Mouse (Mus musculus) forebrain, embryonic 14.5 days (tissue): Measurements from ENCODE around the gene Cox11. TPM values are rescaled to one million over a fixed set of nuclear protein-coding genes. Genes with fewer than 3 reads are reported as not detected.

ENCODE experiments used
- ATAC-seq: fragments of 200-750 bp; cut with Nextera tagmentation; 2 replicates; pipeline ENCODE4 v1.8.0; 2017; ENCODE audit warnings: mild to moderate bottlenecking, moderate library complexity
- DNase-seq: peaks from one replicate; pipeline ENCODE4 v3.0.0-alpha.2; 2015; ENCODE audit warnings: low spot score
- H3K27ac ChIP-seq: fragments of 300-500 bp; sonication (generic); 2 replicates; pipeline ENCODE4 v1.5.1; 2014; ENCODE audit warnings: low read depth, mild to moderate bottlenecking, control low read depth, low read length, moderate library complexity
- H3K27me3 ChIP-seq: fragments of 300-500 bp; sonication (generic); replicated peaks from 2 replicates; pipeline ENCODE4 v1.6.1; 2014; ENCODE audit warnings: low read length, control low read depth, mixed read lengths; ENCODE audit not compliant: control insufficient read depth, insufficient read depth
- H3K36me3 ChIP-seq: fragments of 300-500 bp; sonication (generic); 2 replicates; pipeline ENCODE4 v1.6.1; 2014; ENCODE audit warnings: low read length, control low read depth; ENCODE audit not compliant: control insufficient read depth, insufficient read depth
- H3K4me1 ChIP-seq: fragments of 300-500 bp; sonication (generic); 2 replicates; pipeline ENCODE4 v1.6.1; 2014; ENCODE audit warnings: antibody characterized with exemption, low read length, control low read depth; ENCODE audit not compliant: control insufficient read depth, insufficient read depth
- H3K4me2 ChIP-seq: fragments of 300-500 bp; sonication (generic); 2 replicates; pipeline ENCODE4 v1.6.1; 2014; ENCODE audit warnings: mild to moderate bottlenecking, control low read depth, low read length
- H3K4me3 ChIP-seq: fragments of 300-500 bp; sonication (generic); 2 replicates; pipeline ENCODE4 v1.5.1; 2014; ENCODE audit warnings: low read depth, low read length, control low read depth
- H3K9ac ChIP-seq: fragments of 300-500 bp; sonication (generic); 2 replicates; pipeline ENCODE4 v1.6.1; 2014; ENCODE audit warnings: mild to moderate bottlenecking, low read length, control low read depth, moderate library complexity
- H3K9me3 ChIP-seq: fragments of 300-500 bp; sonication (generic); replicated peaks from 2 replicates; pipeline ENCODE4 v1.6.1; 2016; ENCODE audit warnings: low read length, control low read depth, mixed read lengths; ENCODE audit not compliant: control insufficient read depth
- WGBS: fragments of 180-500 bp; shearing (Covaris S2); extraction: QIAGEN DNeasy Blood & Tissue Kit; methylation state at CpG from one replicate; pipeline ENCODE4 v1.1.7; 2014; 5-methylcytosine and 5-hydroxymethylcytosine counted together
- polyA plus RNA-seq: library from polyadenylated mRNA; unstranded; fragments of >200 nt; fragmentation: Nextera tagmentation; extraction: Ambion mirVana; gene quantifications from 2 replicates; pipeline ENCODE4 v1.2.1, GENCODE M21; 2014

Cox11 gene
- polyA plus RNA-seq, 1 experiment from 2014 or later, result 22.1 TPM

GRCm38 (mm10) chr11:90667325-90667724 is 29.4 kb downstream of the Cox11 start:
- H3K27me3 ChIP-seq, result no peaks in the 10 kb centered on the region

GRCm38 (mm10) chr11:90675479-90676110 is 37.6 kb downstream of the Cox11 start:
- H3K9me3 ChIP-seq, result no peaks in the 10 kb centered on the region
- no peak overlapping the region for H3K27ac ChIP-seq
- H3K27me3 ChIP-seq, result no peaks in the 10 kb centered on the region
- no peak for ATAC-seq
- no peak overlapping the region for H3K4me2 ChIP-seq
- 91% methylated on average over 5 of the region's 5 CpGs for WGBS
- H3K4me3 ChIP-seq, result no peak overlapping the region
- no peak for DNase-seq
- no peaks in the 10 kb centered on the region for H3K4me1 ChIP-seq
- H3K36me3 ChIP-seq, result no peaks in the 10 kb centered on the region
- no peak overlapping the region for H3K9ac ChIP-seq

More at GRCm38 (mm10) chr11:90667325-90667724, 29.4 kb downstream of the Cox11 start:
- Histone ChIP-seq H3K27ac (no peak overlapping the region), H3K4me2 (no peak overlapping the region), H3K36me3 (peaks cover 7% of the 10 kb centered on the region; the same call in 1 of the 2 replicates), H3K9me3 (no peaks in the 10 kb centered on the region), H3K4me3 (no peak overlapping the region), H3K9ac (no peak overlapping the region), H3K4me1 (peaks cover 17% of the 10 kb centered on the region)
- WGBS, result 96% methylated on average over 6 of the region's 6 CpGs
- DNase-seq (no peak), ATAC-seq (no peak)

GRCm38 (mm10) chr11:90677027-90677426 is 39.1 kb downstream of the Cox11 start:
- no peak for DNase-seq
- Histone ChIP-seq H3K4me2 (no peak overlapping the region), H3K27me3 (no peaks in the 10 kb centered on the region), H3K36me3 (no peaks in the 10 kb centered on the region), H3K27ac (no peak overlapping the region), H3K9ac (no peak overlapping the region), H3K9me3 (no peaks in the 10 kb centered on the region), H3K4me1 (no peaks in the 10 kb centered on the region), H3K4me3 (no peak overlapping the region)
- 90% methylated on average over 7 of the region's 7 CpGs for WGBS
- no peak for ATAC-seq

GRCm38 (mm10) chr11:90677771-90678288 is 39.9 kb downstream of the Cox11 start:
- Histone ChIP-seq H3K36me3 (no peaks in the 10 kb centered on the region), H3K27me3 (no peaks in the 10 kb centered on the region), H3K9me3 (no peaks in the 10 kb centered on the region), H3K4me1 (no peaks in the 10 kb centered on the region), H3K27ac (no peak overlapping the region), H3K4me3 (no peak overlapping the region), H3K9ac (no peak overlapping the region), H3K4me2 (no peak overlapping the region)
- DNase-seq, result no peak
- WGBS, result 49% methylated on average over 8 of the region's 8 CpGs
- ATAC-seq, result no peak

- 91% methylated on average over 5 of the region's 5 CpGs for WGBS
- H3K9me3 ChIP-seq, result no peaks in the 10 kb centered on the region
- no peaks in the 10 kb centered on the region for H3K36me3 ChIP-seq
- H3K27ac ChIP-seq, result no peak overlapping the region
- H3K9ac ChIP-seq, result no peak overlapping the region
- no peak overlapping the region for H3K4me2 ChIP-seq
- no peak overlapping the region for H3K4me3 ChIP-seq
- no peaks in the 10 kb centered on the region for H3K27me3 ChIP-seq
- DNase-seq (no peak), ATAC-seq (no peak)
- no peaks in the 10 kb centered on the region for H3K4me1 ChIP-seq
Measured at GRCm38 (mm10) chr11:90678582-90678981, 40.6 kb downstream of the Cox11 start.

GRCm38 (mm10) chr11:90681171-90681570 is 43.2 kb downstream of the Cox11 start:
- H3K4me2 ChIP-seq, result no peak overlapping the region
- H3K9ac ChIP-seq, result no peak overlapping the region
- H3K36me3 ChIP-seq, result no peaks in the 10 kb centered on the region
- H3K27ac ChIP-seq, result no peak overlapping the region
- no peak overlapping the region for H3K4me3 ChIP-seq
- no peaks in the 10 kb centered on the region for H3K9me3 ChIP-seq
- no peaks in the 10 kb centered on the region for H3K4me1 ChIP-seq
- DNase-seq, result no peak
- no peaks in the 10 kb centered on the region for H3K27me3 ChIP-seq
- ATAC-seq, result no peak

- H3K9me3 ChIP-seq, result no peaks in the 10 kb centered on the region
- H3K27me3 ChIP-seq, result no peaks in the 10 kb centered on the region
- 83% methylated on average over 6 of the region's 6 CpGs for WGBS
Measured at GRCm38 (mm10) chr11:90684765-90685164, 46.8 kb downstream of the Cox11 start.

GRCm38 (mm10) chr11:90685196-90685595 is 47.2 kb downstream of the Cox11 start:
- H3K4me2 ChIP-seq, result no peak overlapping the region
- no peak overlapping the region for H3K9ac ChIP-seq
- WGBS, result 78% methylated on average over 6 of the region's 6 CpGs
- ATAC-seq (no peak), DNase-seq (no peak)
- H3K4me1 ChIP-seq, result no peaks in the 10 kb centered on the region
- H3K27ac ChIP-seq, result no peak overlapping the region
- no peaks in the 10 kb centered on the region for H3K36me3 ChIP-seq
- no peaks in the 10 kb centered on the region for H3K9me3 ChIP-seq
- H3K27me3 ChIP-seq, result no peaks in the 10 kb centered on the region
- no peak overlapping the region for H3K4me3 ChIP-seq

More at GRCm38 (mm10) chr11:90684765-90685164, 46.8 kb downstream of the Cox11 start:
- DNase-seq (no peak), ATAC-seq (no peak)
- Histone ChIP-seq H3K4me2 (no peak overlapping the region), H3K4me3 (no peak overlapping the region), H3K27ac (no peak overlapping the region), H3K4me1 (no peaks in the 10 kb centered on the region), H3K36me3 (no peaks in the 10 kb centered on the region), H3K9ac (no peak overlapping the region)

GRCm38 (mm10) chr11:90686287-90687025 is 48.5 kb downstream of the Cox11 start:
- no peak overlapping the region for H3K27ac ChIP-seq
- DNase-seq (peak; percentile 30), ATAC-seq (peak; percentile 24; the same call in 1 of the 2 replicates)
- WGBS, result 73% methylated on average over 13 of the region's 13 CpGs
- no peaks in the 10 kb centered on the region for H3K4me1 ChIP-seq
- H3K4me3 ChIP-seq, result peak overlapping the region; percentile 60
- no peaks in the 10 kb centered on the region for H3K9me3 ChIP-seq
- peak overlapping the region; percentile 82 for H3K4me2 ChIP-seq
- H3K36me3 ChIP-seq, result no peaks in the 10 kb centered on the region
- peak overlapping the region; percentile 66 for H3K9ac ChIP-seq
- no peaks in the 10 kb centered on the region for H3K27me3 ChIP-seq
